Mouse (Mus musculus) ES-Bruce4 (cell line): ENCODE measurements around the gene Dok5.

Source experiments
- CTCF ChIP-seq: IDR thresholded peaks from one replicate; pipeline ENCODE4 v1.8.1; 2011; ENCODE audit warnings: low read depth, low read length
- EP300 ChIP-seq: IDR thresholded peaks from 2 replicates; pipeline ENCODE4 v1.6.1; 2011; ENCODE audit warnings: low read depth, low read length; ENCODE audit not compliant: insufficient read depth
- POLR2A ChIP-seq: IDR thresholded peaks from one replicate; pipeline ENCODE4 v1.8.1; 2011; ENCODE audit warnings: low read length; ENCODE audit not compliant: insufficient read depth

GRCm38 (mm10) chr2:170695071-170695936 lies 36.3 kb upstream of the Dok5 start:
- TF ChIP-seq POLR2A = no peak
- no peak for TF ChIP-seq CTCF
- TF ChIP-seq EP300 = no peak
